Mouse (Mus musculus) stomach, embryonic 16.5 days (tissue): ENCODE results near the gene Ppp1r1c. TPM values are rescaled to one million over a fixed set of nuclear protein-coding genes. Genes with fewer than 3 reads are reported as not detected.

Experiments
- ATAC-seq: fragments of 200-750 bp; cut with Nextera tagmentation; 2 replicates; pipeline ENCODE4 v1.8.0; 2017; ENCODE audit warnings: moderate number of reproducible peaks, moderate TSS enrichment; ENCODE audit not compliant: insufficient read depth, low FRiP score
- H3K27ac ChIP-seq: fragments of 300-500 bp; sonication (generic); 2 replicates; pipeline ENCODE4 v1.5.1; 2014; ENCODE audit warnings: low read length
- H3K27me3 ChIP-seq: fragments of 300-500 bp; sonication (generic); 2 replicates; pipeline ENCODE4 v1.6.1; 2014; ENCODE audit warnings: low read length, control low read depth, mixed read lengths; ENCODE audit not compliant: control insufficient read depth, insufficient read depth
- H3K36me3 ChIP-seq: fragments of 300-500 bp; sonication (generic); 2 replicates; pipeline ENCODE4 v1.6.1; 2014; ENCODE audit warnings: low read length; ENCODE audit not compliant: control insufficient read depth, insufficient read depth
- H3K4me1 ChIP-seq: fragments of 300-500 bp; sonication (generic); 2 replicates; pipeline ENCODE4 v1.6.1; 2014; ENCODE audit warnings: low read length, control low read depth, mixed read lengths; ENCODE audit not compliant: control insufficient read depth, insufficient read depth
- H3K4me2 ChIP-seq: fragments of 300-500 bp; sonication (generic); 2 replicates; pipeline ENCODE4 v1.6.1; 2014; ENCODE audit warnings: low read depth, low read length, mixed read lengths
- H3K4me3 ChIP-seq: fragments of 300-500 bp; sonication (generic); replicated peaks from 2 replicates; pipeline ENCODE4 v1.5.1; 2014; ENCODE audit warnings: mild to moderate bottlenecking, low read length
- H3K9ac ChIP-seq: fragments of 300-500 bp; sonication (generic); 2 replicates; pipeline ENCODE4 v1.6.1; 2014; ENCODE audit warnings: low read length
- H3K9me3 ChIP-seq: fragments of 300-500 bp; sonication (generic); replicated peaks from 2 replicates; pipeline ENCODE4 v1.6.1; 2016; ENCODE audit warnings: low read length, control low read depth; ENCODE audit not compliant: control insufficient read depth
- WGBS: fragments of 180-500 bp; shearing (Covaris S2); extraction: QIAGEN DNeasy Blood & Tissue Kit; methylation state at CpG from one replicate; pipeline ENCODE4 v1.1.7; 2014; 5-methylcytosine and 5-hydroxymethylcytosine counted together
- polyA plus RNA-seq: library from polyadenylated mRNA; unstranded; fragments of >200 nt; fragmentation: Nextera tagmentation; extraction: Ambion mirVana; gene quantifications from 2 replicates; pipeline ENCODE4 v1.2.1, GENCODE M21; 2015

The Ppp1r1c gene
- polyA plus RNA-seq, 1 experiment from 2014 or later = not detected

DNA sequence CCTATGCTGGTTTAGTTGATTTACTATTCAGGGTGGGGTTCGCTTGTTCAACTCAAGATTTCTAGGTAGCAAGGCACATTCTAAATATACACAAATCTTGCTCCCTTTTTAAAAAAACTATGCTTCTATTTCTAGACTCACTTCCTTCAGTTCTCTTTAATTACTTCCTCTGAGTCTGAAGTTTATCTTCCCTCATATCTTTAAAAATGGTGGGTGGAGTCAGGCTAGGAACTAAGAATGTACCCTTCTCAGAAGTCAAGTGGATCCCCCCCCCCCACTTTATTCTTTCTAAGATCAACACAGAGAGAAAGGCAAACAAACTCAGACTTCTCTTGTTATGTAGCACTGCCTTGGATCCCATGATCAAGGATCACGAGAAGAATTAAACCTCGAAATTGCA lies 57.5 kb downstream of the Ppp1r1c start:
- Histone ChIP-seq H3K27me3 (no peaks in the 10 kb centered on the region), H3K36me3 (no peaks in the 10 kb centered on the region), H3K27ac (no peak overlapping the region), H3K9ac (no peak overlapping the region), H3K4me1 (no peaks in the 10 kb centered on the region), H3K9me3 (no peaks in the 10 kb centered on the region), H3K4me3 (no peak overlapping the region), H3K4me2 (0 out of 2 replicates have a peak overlapping the region, but pooled peaks have one; percentile 2)
- 63% methylated on average over 3 of the region's 3 CpGs for WGBS
- no peak for ATAC-seq

DNA sequence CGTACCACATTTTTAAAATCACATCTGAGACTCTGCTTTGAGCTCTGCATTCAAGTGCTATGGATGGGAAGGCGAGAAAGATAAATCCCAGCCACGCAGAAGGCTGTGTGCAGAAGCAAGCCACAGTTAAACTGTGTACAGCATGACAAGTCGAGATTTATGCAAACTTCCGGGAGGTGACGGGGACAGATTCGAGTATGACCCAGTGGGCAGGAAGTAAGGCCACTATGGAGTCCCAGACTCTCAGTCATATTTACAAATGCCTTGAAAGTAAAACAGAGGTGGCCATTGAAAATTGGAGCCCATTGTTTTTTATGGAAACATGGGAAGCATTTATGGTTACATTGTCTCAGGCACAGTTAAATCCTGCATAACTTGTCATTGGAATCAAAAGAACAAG lies 58.1 kb downstream of the Ppp1r1c start:
- Histone ChIP-seq H3K9ac (no peak overlapping the region), H3K4me1 (no peaks in the 10 kb centered on the region), H3K27ac (no peak overlapping the region), H3K4me3 (no peak overlapping the region), H3K4me2 (no peak overlapping the region), H3K9me3 (no peaks in the 10 kb centered on the region), H3K27me3 (no peaks in the 10 kb centered on the region), H3K36me3 (no peaks in the 10 kb centered on the region)
- WGBS = 57% methylated on average over 7 of the region's 7 CpGs
- no peak for ATAC-seq

DNA sequence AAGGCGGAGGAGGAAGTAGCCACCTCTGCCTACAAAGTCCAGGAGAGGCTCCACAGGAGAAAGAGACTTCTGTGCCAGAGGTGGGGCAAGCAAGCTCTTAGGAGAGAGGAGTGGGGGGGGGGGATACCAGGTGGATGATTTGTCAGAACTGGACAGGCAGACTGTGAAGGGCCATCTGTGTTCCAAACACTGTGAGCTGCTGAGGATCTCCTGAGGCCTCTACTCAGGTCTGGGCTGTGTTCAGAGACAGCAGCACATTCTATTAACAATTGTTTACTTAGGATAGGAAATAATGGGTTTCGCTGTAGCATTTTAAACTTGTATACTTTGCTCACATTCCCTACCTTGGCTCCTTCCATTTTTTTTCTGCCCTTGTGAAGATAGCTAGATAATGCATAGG lies 61.0 kb downstream of the Ppp1r1c start:
- H3K4me1 ChIP-seq = no peaks in the 10 kb centered on the region
- H3K9me3 ChIP-seq = no peaks in the 10 kb centered on the region
- H3K27ac ChIP-seq = no peak overlapping the region
- 63% methylated on average over 2 of the region's 2 CpGs for WGBS
- H3K4me2 ChIP-seq = no peak overlapping the region
- no peak overlapping the region for H3K4me3 ChIP-seq
- no peaks in the 10 kb centered on the region for H3K27me3 ChIP-seq
- H3K36me3 ChIP-seq = no peaks in the 10 kb centered on the region
- H3K9ac ChIP-seq = no peak overlapping the region
- no peak; the same call in 1 of the 2 replicates for ATAC-seq

DNA sequence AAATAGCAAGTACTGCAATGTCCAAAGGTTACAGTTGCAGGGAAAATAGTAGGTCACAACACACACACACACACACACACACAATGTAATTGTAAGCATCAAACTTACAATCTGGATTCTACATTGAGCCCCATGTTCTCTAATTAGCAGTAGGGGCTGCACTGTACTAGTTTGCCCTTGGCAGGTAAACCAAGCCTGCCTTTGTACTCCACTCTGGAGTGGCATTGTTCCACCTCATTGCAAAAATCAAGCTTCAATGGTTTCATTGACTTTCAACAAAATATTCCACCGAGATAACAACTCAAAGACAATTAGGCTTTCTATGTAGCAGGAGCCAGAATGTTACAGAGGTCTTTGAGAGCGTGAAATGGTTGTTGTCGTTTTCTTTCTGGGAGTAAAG lies 62.7 kb downstream of the Ppp1r1c start:
- 83% methylated on average over 3 of the region's 3 CpGs for WGBS
- Histone ChIP-seq H3K27me3 (no peaks in the 10 kb centered on the region), H3K9me3 (no peaks in the 10 kb centered on the region), H3K4me3 (no peak overlapping the region), H3K4me1 (no peaks in the 10 kb centered on the region), H3K36me3 (no peaks in the 10 kb centered on the region), H3K27ac (no peak overlapping the region), H3K9ac (no peak overlapping the region), H3K4me2 (no peak overlapping the region)
- ATAC-seq = no peak

DNA sequence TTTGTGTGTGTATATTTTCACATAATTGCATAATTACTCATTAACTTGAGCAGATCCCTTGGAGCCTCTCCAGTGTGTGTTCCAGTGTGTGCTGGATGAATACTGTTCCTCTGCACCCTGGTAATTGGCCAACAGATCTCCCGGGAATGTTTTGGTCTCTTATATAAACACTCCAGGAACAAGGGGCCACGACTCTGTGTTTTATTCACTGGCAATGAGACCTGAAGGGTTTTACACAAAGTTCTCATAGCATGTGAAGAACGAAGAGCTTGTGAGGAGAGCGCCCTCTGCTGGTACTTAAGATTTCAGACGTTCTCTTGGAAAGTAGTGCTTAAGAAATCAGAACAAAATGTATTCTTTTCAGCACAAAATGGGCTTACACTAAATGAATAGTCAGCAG lies 66.8 kb downstream of the Ppp1r1c start:
- no peak overlapping the region for H3K27ac ChIP-seq
- no peak overlapping the region for H3K4me2 ChIP-seq
- H3K36me3 ChIP-seq = no peaks in the 10 kb centered on the region
- no peaks in the 10 kb centered on the region for H3K27me3 ChIP-seq
- H3K4me3 ChIP-seq = no peak overlapping the region
- peak; percentile 79; the same call in 1 of the 2 replicates for ATAC-seq
- no peaks in the 10 kb centered on the region for H3K9me3 ChIP-seq
- under 1% methylated on average over 5 of the region's 5 CpGs for WGBS
- no peaks in the 10 kb centered on the region for H3K4me1 ChIP-seq
- no peak overlapping the region for H3K9ac ChIP-seq

DNA sequence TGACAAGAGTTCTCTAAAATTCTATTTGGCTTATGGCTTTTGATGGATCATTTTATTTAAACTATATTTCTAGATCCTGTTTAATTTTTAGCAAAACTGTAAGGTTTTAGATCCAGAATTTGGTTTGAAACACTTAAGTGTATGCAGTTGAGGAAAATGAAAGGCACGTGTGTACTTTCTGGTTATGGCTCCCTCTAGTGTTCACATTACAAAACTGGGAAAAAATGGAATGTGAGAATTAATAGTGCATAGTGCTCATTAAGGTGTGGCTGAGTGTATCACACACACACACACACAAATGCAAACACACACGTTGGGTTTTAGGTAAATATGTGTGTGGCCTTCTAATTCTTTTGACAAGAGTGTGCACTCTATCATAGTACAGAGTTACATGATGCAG lies 70.2 kb downstream of the Ppp1r1c start:
- no peak for ATAC-seq
- H3K27me3 ChIP-seq = no peaks in the 10 kb centered on the region

DNA sequence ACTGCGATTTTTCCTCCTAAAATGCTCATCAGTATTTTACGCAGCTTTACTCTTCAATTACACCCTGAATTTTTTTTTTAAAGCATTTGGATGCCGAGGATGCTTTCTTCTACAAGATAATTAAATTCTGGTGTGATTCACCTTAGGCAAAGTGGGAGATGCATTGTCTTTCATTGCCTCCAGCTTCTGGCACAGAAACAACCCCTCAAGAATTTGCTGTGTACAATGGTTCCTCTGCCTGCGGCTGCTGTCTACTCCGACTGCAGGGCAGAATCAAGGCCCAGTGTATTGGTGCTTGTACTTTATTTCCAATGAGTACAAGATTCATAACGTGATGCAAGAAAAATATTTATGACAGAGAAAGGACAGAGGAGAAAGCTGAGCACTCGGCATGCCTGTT lies 73.2 kb downstream of the Ppp1r1c start:
- H3K4me1 ChIP-seq = no peaks in the 10 kb centered on the region
- no peak for ATAC-seq
- H3K9me3 ChIP-seq = no peaks in the 10 kb centered on the region
- H3K27ac ChIP-seq = no peak overlapping the region
- H3K36me3 ChIP-seq = no peaks in the 10 kb centered on the region
- H3K4me2 ChIP-seq = no peak overlapping the region
- H3K4me3 ChIP-seq = no peak overlapping the region
- H3K9ac ChIP-seq = no peak overlapping the region
- 56% methylated on average over 7 of the region's 7 CpGs for WGBS
- H3K27me3 ChIP-seq = no peaks in the 10 kb centered on the region

More for the DNA sequence above, 70.2 kb downstream of the Ppp1r1c start:
- Histone ChIP-seq H3K36me3 (no peaks in the 10 kb centered on the region), H3K4me1 (no peaks in the 10 kb centered on the region), H3K9me3 (no peaks in the 10 kb centered on the region), H3K4me3 (no peak overlapping the region), H3K4me2 (no peak overlapping the region), H3K27ac (no peak overlapping the region), H3K9ac (no peak overlapping the region)
- WGBS = 78% methylated on average over 2 of the region's 2 CpGs

DNA sequence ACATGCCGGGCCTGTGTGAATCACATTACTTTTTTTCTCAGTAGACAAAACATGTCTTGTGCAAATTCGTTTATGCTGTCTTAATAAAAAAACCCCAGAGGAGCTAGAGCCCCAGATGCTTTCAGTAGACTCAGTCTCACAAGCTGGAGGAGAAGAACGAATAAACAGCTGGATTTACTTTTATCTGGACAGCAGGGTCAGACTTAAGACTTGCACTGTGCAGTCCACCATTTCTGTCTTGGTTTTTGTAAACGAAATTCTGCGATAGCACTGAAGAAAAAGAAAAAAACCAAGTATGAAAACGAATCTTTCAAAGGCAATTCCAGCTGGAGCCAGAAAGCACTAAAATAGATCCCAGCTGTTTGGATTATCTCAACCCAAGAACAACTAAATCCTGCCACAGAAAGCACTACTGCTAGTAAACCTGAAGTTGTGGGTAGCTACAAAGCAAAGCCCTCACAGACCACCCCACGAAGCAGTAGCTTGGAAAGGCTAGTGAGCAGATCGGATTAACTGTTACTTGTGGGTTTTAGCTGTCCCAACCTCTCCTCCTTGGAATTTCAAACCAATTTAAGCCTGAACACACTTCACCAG lies 78.1 kb downstream of the Ppp1r1c start:
- no peaks in the 10 kb centered on the region for H3K27me3 ChIP-seq
- 25% methylated on average over 8 of the region's 8 CpGs for WGBS

DNA sequence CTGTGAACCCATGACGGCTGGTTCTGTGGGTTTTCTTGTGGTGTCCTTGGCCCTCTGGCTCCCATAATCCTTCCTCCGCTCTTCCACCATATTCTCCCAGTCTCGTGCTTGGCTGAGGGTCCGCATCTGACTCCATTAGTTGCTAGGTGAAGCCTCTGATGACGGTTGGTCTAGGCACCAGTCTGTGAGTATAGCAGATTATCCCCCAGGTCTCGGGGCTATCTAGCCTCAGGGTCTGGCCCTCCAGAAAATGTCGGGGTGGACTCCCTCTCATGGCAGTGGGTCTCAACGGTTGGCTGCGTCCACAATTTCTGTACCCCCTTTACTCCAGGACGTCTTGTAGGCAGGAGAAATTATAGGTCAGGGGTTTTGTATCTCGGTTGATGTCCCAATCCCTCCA lies 78.9 kb downstream of the Ppp1r1c start:
- Histone ChIP-seq H3K4me3 (no peak overlapping the region), H3K4me1 (peaks cover 7% of the 10 kb centered on the region; the same call in 1 of the 2 replicates), H3K36me3 (no peaks in the 10 kb centered on the region), H3K27ac (peak overlapping the region; percentile 91), H3K9me3 (no peaks in the 10 kb centered on the region), H3K4me2 (no peak overlapping the region), H3K9ac (no peak overlapping the region), H3K27me3 (no peaks in the 10 kb centered on the region)
- no peak for ATAC-seq
- WGBS = 89% methylated on average over 11 of the region's 11 CpGs

More for the DNA sequence above, 78.1 kb downstream of the Ppp1r1c start:
- Histone ChIP-seq H3K4me2 (peak overlapping the region; percentile 28), H3K27ac (peak overlapping the region; percentile 91), H3K36me3 (no peaks in the 10 kb centered on the region), H3K4me3 (no peak overlapping the region), H3K9me3 (no peaks in the 10 kb centered on the region), H3K9ac (no peak overlapping the region), H3K4me1 (peaks cover 7% of the 10 kb centered on the region; the same call in 1 of the 2 replicates)
- peak; percentile 92 for ATAC-seq
